Mouse (Mus musculus): ENCODE data around the gene Uchl1. TPM values are rescaled to one million over a fixed set of nuclear protein-coding genes. Genes with fewer than 3 reads are reported as not detected.

Uchl1 gene
- 13.2 and 14.0 TPM in 2 replicates for polyA plus RNA-seq (2012; ENCODE audit: insufficient read depth, insufficient read length, missing spikeins)

DNA sequence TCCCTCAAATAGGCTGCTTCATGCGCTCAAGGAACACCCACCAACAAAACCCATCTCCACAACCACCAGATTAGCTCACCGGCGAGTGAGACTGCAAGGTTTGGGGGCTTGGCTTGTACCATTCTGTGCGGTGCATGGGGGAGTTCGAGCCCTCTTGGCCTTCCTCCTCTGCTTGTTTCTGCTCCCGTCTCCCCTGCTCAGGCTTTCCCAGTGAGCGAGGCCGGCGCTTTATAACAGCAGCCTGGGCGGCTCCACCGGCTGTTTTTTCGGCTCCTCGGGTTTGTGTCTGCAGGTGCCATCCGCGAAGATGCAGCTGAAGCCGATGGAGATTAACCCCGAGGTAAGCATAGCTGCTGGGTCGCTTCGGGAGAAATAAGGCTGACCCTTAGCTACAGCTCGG is at the start of gene Uchl1:
TSS of gene Uchl1 (plus strand) at position 109 of the 400 bp plus-strand sequence.
- H3K4me3 ChIP-seq (ENCODE audit: insufficient read depth, low read length): peak within 1 kb of the TSS; percentile 70
- no peak for TF ChIP-seq CTCF (IDR thresholded peaks at IDR 0.05; ENCODE audit: low read depth, low read length)
- no peak for TF ChIP-seq POLR2A (IDR thresholded peaks at IDR 0.05; ENCODE audit: borderline replicate concordance, low read depth, low read length)
- H3K27ac ChIP-seq (ENCODE audit: insufficient read depth, low read depth, low read length): no peak within 1 kb of the TSS
- peaks cover 15% of the 10 kb centered on the region for H3K4me1 ChIP-seq (ENCODE audit: control insufficient read depth, insufficient read depth, low read length)

DNA sequence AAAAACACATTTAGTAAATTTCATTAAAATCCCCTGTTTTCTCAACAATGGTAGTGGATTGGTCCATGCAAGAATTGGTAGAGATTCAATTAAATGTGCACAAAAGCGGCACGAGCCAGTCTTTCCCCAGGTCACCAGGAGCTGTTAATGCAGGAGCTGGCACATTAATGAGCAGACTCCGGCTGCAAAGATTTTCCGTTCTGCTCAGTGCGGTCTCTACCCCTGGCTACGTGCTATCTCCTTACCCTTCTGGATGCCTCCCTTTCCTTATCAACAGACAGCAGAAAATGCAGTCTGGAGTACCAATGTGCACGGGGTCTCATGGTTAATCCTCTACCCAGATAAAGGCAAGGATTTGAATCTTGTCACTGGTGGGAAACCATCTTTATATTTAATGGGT is 48.1 kb upstream of the Uchl1 start:
- TF ChIP-seq CTCF (IDR thresholded peaks at IDR 0.05; ENCODE audit: low read depth, low read length): no peak
- no peak for TF ChIP-seq POLR2A (IDR thresholded peaks at IDR 0.05; ENCODE audit: borderline replicate concordance, low read depth, low read length)
- H3K27ac ChIP-seq (ENCODE audit: insufficient read depth, low read depth, low read length): no peak overlapping the region
- H3K4me1 ChIP-seq (ENCODE audit: control insufficient read depth, insufficient read depth, low read length): no peaks in the 10 kb centered on the region
- no peak overlapping the region for H3K4me3 ChIP-seq (ENCODE audit: insufficient read depth, low read length)

GRCm38 (mm10) chr5:66635459-66636079 is 40.3 kb upstream of the Uchl1 start:
- TF ChIP-seq CTCF (IDR thresholded peaks at IDR 0.05; ENCODE audit: low read depth, low read length): no peak
- no peak for TF ChIP-seq POLR2A (IDR thresholded peaks at IDR 0.05; ENCODE audit: borderline replicate concordance, low read depth, low read length)
- Histone ChIP-seq H3K27ac (ENCODE audit: insufficient read depth, low read depth, low read length) (no peak overlapping the region), H3K4me1 (ENCODE audit: control insufficient read depth, insufficient read depth, low read length) (no peaks in the 10 kb centered on the region), H3K4me3 (ENCODE audit: insufficient read depth, low read length) (no peak overlapping the region)

DNA sequence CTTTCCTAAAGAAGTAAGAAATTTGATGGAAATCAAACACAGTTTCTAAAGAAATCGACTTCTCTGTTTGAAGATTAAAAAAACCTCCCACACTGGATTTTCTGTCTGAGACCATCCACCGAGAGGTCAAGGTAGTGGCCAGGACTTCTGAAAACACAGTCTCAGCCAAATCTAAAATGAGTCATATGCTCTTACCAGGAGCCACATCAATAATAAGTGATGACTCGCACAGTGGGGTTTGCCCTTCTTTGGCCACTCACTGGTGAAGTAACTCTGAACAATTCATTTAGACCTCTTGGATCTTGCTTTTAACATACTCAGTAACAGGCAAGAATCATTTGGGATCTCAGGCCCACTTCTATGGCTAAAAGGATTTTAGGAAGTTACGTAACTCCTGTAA is 33.7 kb upstream of the Uchl1 start:
- no peak overlapping the region for H3K4me3 ChIP-seq (ENCODE audit: insufficient read depth, low read length)
- no peak overlapping the region for H3K27ac ChIP-seq (ENCODE audit: insufficient read depth, low read depth, low read length)
- TF ChIP-seq POLR2A (IDR thresholded peaks at IDR 0.05; ENCODE audit: borderline replicate concordance, low read depth, low read length) (no peak), CTCF (IDR thresholded peaks at IDR 0.05; ENCODE audit: low read depth, low read length) (no peak)

GRCm38 (mm10) chr5:66643260-66643659 is 32.6 kb upstream of the Uchl1 start:
- no peak for TF ChIP-seq POLR2A (IDR thresholded peaks at IDR 0.05; ENCODE audit: borderline replicate concordance, low read depth, low read length)
- TF ChIP-seq CTCF (IDR thresholded peaks at IDR 0.05; ENCODE audit: low read depth, low read length): no peak
- H3K4me3 ChIP-seq (ENCODE audit: insufficient read depth, low read length): no peak overlapping the region
- H3K27ac ChIP-seq (ENCODE audit: insufficient read depth, low read depth, low read length): peak overlapping the region; percentile 75
- H3K4me1 ChIP-seq (ENCODE audit: control insufficient read depth, insufficient read depth, low read length): peaks cover 15% of the 10 kb centered on the region

More for the DNA sequence above, 33.7 kb upstream of the Uchl1 start:
- H3K4me1 ChIP-seq (ENCODE audit: control insufficient read depth, insufficient read depth, low read length): peaks cover 15% of the 10 kb centered on the region

DNA sequence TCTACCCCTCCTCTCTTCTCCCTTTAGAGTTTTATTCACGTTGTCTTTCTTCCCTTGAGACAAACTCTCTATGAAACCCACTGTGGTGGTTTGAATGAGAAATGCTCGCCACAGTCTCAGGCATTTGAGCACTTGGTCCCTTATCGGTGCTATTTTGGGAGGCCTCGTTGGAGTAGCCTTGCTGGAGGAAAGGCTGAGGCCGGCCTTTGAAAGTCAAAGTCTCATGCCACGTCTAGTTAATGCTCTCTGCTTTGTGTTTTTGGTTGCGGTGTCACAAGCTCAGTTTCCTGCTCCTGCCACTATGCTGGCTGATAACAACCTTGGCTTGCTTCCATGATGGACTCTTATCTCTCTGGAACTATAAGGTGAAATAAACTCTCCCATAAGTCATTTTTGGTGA is 28.4 kb upstream of the Uchl1 start:
- Histone ChIP-seq H3K4me3 (ENCODE audit: insufficient read depth, low read length) (no peak overlapping the region), H3K4me1 (ENCODE audit: control insufficient read depth, insufficient read depth, low read length) (peaks cover 10% of the 10 kb centered on the region), H3K27ac (ENCODE audit: insufficient read depth, low read depth, low read length) (no peak overlapping the region)
- TF ChIP-seq CTCF (IDR thresholded peaks at IDR 0.05; ENCODE audit: low read depth, low read length): no peak
- TF ChIP-seq POLR2A (IDR thresholded peaks at IDR 0.05; ENCODE audit: borderline replicate concordance, low read depth, low read length): no peak

DNA sequence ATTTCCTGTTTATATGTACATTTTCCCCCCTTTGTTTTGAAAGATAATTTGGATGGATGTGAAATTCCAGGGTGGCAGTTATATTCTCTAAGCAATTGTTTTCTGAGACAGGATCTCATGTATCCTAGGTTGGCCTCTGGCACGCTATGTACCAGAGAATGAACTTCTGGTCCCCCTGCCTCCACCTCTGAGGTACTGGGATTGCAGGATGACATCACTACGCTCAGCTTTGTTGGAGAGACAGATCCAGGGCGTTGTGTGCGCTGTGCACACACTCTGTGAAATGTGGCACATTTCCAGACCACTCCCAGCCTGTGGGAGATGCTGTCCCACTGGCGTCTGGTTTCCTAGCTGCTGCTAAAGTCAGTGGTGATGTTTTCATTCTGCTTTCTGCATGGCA is 21.7 kb upstream of the Uchl1 start:
- Histone ChIP-seq H3K27ac (ENCODE audit: insufficient read depth, low read depth, low read length) (no peak overlapping the region), H3K4me3 (ENCODE audit: insufficient read depth, low read length) (no peak overlapping the region), H3K4me1 (ENCODE audit: control insufficient read depth, insufficient read depth, low read length) (no peaks in the 10 kb centered on the region)
- TF ChIP-seq CTCF (IDR thresholded peaks at IDR 0.05; ENCODE audit: low read depth, low read length): no peak
- no peak for TF ChIP-seq POLR2A (IDR thresholded peaks at IDR 0.05; ENCODE audit: borderline replicate concordance, low read depth, low read length)

DNA sequence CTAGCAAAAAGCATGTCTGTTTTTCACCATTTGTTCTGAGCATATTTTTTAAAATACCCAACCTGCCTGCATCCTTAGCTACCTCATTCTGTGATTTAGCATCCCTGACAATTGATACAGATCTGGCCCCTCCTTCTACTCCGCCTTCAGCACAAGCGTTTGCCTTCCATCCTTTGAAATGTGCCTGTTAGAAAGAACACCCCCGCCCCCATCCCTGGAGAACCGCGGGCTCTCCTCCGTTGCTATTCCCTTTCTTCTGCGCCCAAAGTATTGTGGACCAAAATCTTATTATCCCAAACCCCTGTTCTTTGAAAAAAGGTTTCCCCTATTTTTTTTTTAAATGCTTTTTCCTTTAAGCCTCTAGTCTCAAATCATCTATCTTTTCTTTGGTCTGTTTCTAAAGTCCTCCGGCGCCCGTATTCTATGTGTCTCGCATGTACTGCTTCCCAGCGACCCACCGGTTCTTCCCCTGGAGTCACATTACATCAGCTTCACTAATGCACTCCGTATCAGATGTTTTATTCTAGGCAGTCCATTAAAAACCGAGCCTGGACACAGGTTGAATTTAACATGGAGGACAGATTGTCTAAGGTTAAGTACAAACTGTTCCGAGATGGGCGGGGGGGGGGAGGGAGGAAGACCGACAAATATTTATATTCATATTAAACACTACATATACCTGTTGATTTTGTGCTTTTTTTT is 551 bp upstream of the Uchl1 start:
- Histone ChIP-seq H3K27ac (ENCODE audit: insufficient read depth, low read depth, low read length) (no peak overlapping the region), H3K4me3 (ENCODE audit: insufficient read depth, low read length) (peak overlapping the region; percentile 70), H3K4me1 (ENCODE audit: control insufficient read depth, insufficient read depth, low read length) (peaks cover 15% of the 10 kb centered on the region)
- TF ChIP-seq CTCF (IDR thresholded peaks at IDR 0.05; ENCODE audit: low read depth, low read length) (no peak), POLR2A (IDR thresholded peaks at IDR 0.05; ENCODE audit: borderline replicate concordance, low read depth, low read length) (no peak)

DNA sequence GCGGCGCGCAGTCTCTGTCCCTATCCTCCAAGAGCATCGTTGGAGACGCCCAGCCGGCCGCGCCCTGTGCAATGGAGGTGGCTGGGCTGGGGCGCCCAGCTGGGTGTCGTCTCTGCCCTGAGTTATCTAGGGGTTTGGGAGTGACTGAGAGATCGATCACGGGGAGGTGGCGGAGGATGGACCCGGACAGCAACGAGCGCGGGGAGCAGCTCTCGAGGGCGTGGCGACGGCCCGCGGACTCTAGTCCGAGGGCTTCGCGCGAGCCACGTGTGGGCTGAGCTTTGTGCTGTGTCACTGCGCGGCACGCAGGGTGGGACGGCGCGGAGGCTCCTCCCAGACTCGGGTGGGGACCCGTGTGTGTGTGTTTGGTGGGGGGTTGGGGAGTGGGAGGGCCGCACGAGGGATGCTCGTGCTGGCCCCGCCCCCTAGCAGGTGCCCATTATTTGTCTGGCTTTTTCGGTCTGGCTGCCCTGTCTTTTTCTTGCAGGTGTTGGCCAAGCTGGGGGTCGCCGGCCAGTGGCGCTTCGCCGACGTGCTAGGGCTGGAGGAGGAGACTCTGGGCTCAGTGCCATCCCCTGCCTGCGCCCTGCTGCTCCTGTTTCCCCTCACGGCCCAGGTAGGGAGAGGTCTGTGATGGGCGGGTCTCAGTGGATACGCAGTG is 696 bp downstream of the Uchl1 start:
- Histone ChIP-seq H3K4me1 (ENCODE audit: control insufficient read depth, insufficient read depth, low read length) (peaks cover 15% of the 10 kb centered on the region), H3K4me3 (ENCODE audit: insufficient read depth, low read length) (peak overlapping the region; percentile 70)

More for the DNA sequence above, 696 bp downstream of the Uchl1 start:
- H3K27ac ChIP-seq (ENCODE audit: insufficient read depth, low read depth, low read length): no peak overlapping the region
- TF ChIP-seq POLR2A (IDR thresholded peaks at IDR 0.05; ENCODE audit: borderline replicate concordance, low read depth, low read length) (no peak), CTCF (IDR thresholded peaks at IDR 0.05; ENCODE audit: low read depth, low read length) (no peak)
